Mouse (Mus musculus) CH12.LX (cell line): ENCODE measurements around the gene Pde4b. TPM values are rescaled to one million over a fixed set of nuclear protein-coding genes. Genes with fewer than 3 reads are reported as not detected.

Experiments used
- DNase-seq: peaks from one replicate; pipeline ENCODE4 v3.0.0-alpha.2; 2013; ENCODE audit errors: extremely low read depth
- H3K27ac ChIP-seq: 2 replicates; pipeline ENCODE4 v1.5.1; 2012; ENCODE audit warnings: low read depth, mild to moderate bottlenecking, control low read depth, moderate library complexity; ENCODE audit not compliant: insufficient read depth
- H3K27me3 ChIP-seq: replicated peaks from 2 replicates; pipeline ENCODE3; 2012; ENCODE audit warnings: inconsistent platforms
- H3K36me3 ChIP-seq, 2 experiments: replicated peaks in 1 of 2; 2 replicates each; pipeline versions ENCODE3 to v1.6.1; 2012; ENCODE audit warnings: inconsistent platforms in 1 of 2, low read length in 1 of 2, mild to moderate bottlenecking in 1 of 2, mixed read lengths in 1 of 2, moderate library complexity in 1 of 2; ENCODE audit not compliant: control insufficient read depth in 1 of 2, insufficient read depth in 1 of 2
- H3K4me1 ChIP-seq, 2 experiments: 2 replicates each; pipeline ENCODE4 v1.6.1; 2012; ENCODE audit warnings: inconsistent platforms in 1 of 2, moderate library complexity in 1 of 2; ENCODE audit not compliant: insufficient read depth in 2 of 2, control insufficient read depth in 1 of 2
- H3K4me2 ChIP-seq: 2 replicates; pipeline ENCODE4 v1.6.1; 2012; ENCODE audit warnings: low read depth, mild to moderate bottlenecking, control low read depth; ENCODE audit not compliant: poor library complexity, insufficient read depth, severe bottlenecking
- H3K4me3 ChIP-seq, 3 experiments: fragments of 150-350 bp in 1 of 3; sonication (generic) in 1 of 3; replicated peaks in 1 of 3; 2 replicates each; pipeline versions ENCODE3 to v1.5.1; 2011 to 2012; ENCODE audit warnings: low read depth in 2 of 3, low read length in 2 of 3, mild to moderate bottlenecking in 2 of 3, moderate library complexity in 2 of 3, control low read depth in 1 of 3, improper control_type of control experiment in 1 of 3, inconsistent platforms in 1 of 3, mixed read lengths in 1 of 3; ENCODE audit not compliant: poor library complexity in 1 of 3
- H3K79me2 ChIP-seq: replicated peaks from 2 replicates; pipeline ENCODE4 v1.6.1; 2012; ENCODE audit warnings: mild to moderate bottlenecking, moderate library complexity; ENCODE audit not compliant: control insufficient read depth, poor library complexity, insufficient read depth, severe bottlenecking; ENCODE audit errors: extremely low read depth
- H3K9ac ChIP-seq: 2 replicates; pipeline ENCODE4 v1.6.1; 2012; ENCODE audit warnings: low read depth, mild to moderate bottlenecking, control low read depth, moderate library complexity; ENCODE audit not compliant: insufficient read depth
- H3K9me3 ChIP-seq: replicated peaks from 2 replicates; pipeline ENCODE3; 2012; ENCODE audit warnings: low read length, inconsistent platforms, mixed read lengths
- BHLHE40 ChIP-seq: IDR thresholded peaks from 2 replicates; pipeline ENCODE4 v1.6.1; 2011; ENCODE audit warnings: mild to moderate bottlenecking, low read depth, low read length, improper control_type of control experiment
- CTCF ChIP-seq, 2 experiments: IDR thresholded peaks in 1 of 2; conservative IDR thresholded peaks in 1 of 2; 2 replicates each; pipeline ENCODE4 v1.5.1; 2011 to 2012; ENCODE audit warnings: low read depth in 2 of 2, low read length in 2 of 2, improper control_type of control experiment in 1 of 2, inconsistent platforms in 1 of 2, mild to moderate bottlenecking in 1 of 2, moderate library complexity in 1 of 2
- E2F4 ChIP-seq: IDR thresholded peaks from 2 replicates; pipeline ENCODE4 v1.6.1; 2011; ENCODE audit warnings: low read depth, low read length, improper control_type of control experiment; ENCODE audit not compliant: insufficient replicate concordance
- ELF1 ChIP-seq: IDR thresholded peaks from 2 replicates; pipeline ENCODE4 v1.6.1; 2014; ENCODE audit warnings: low read depth, mild to moderate bottlenecking, inconsistent platforms, low read length, improper control_type of control experiment
- HCFC1 ChIP-seq: IDR thresholded peaks from 2 replicates; pipeline ENCODE4 v1.6.1; 2012; ENCODE audit warnings: low read depth, mild to moderate bottlenecking, inconsistent platforms, low read length, improper control_type of control experiment
- JUND ChIP-seq: conservative IDR thresholded peaks from 2 replicates; pipeline ENCODE4 v1.6.1; 2011; ENCODE audit warnings: low read depth, low read length, improper control_type of control experiment
- MEF2A ChIP-seq: IDR thresholded peaks from 2 replicates; pipeline ENCODE4 v1.6.1; 2014; ENCODE audit warnings: low read depth, mild to moderate bottlenecking, inconsistent platforms, low read length, improper control_type of control experiment, borderline replicate concordance
- MYC ChIP-seq: IDR thresholded peaks from 2 replicates; pipeline ENCODE4 v1.6.1; 2011; ENCODE audit warnings: low read depth, mild to moderate bottlenecking, improper control_type of control experiment, low read length
- PAX5 ChIP-seq: IDR thresholded peaks from 2 replicates; pipeline ENCODE4 v1.6.1; 2012; ENCODE audit warnings: low read length, inconsistent platforms, mixed read lengths
- SIN3A ChIP-seq: IDR thresholded peaks from 2 replicates; pipeline ENCODE4 v1.6.1; 2012; ENCODE audit warnings: low read length, improper control_type of control experiment, inconsistent platforms
- SMC3 ChIP-seq: IDR thresholded peaks from 2 replicates; pipeline ENCODE4 v1.6.1; 2011; ENCODE audit warnings: low read depth, low read length, improper control_type of control experiment
- TBP ChIP-seq: conservative IDR thresholded peaks from 2 replicates; pipeline ENCODE4 v1.6.1; 2011; ENCODE audit warnings: low read depth, low read length, improper control_type of control experiment
- TCF12 ChIP-seq: IDR thresholded peaks from 2 replicates; pipeline ENCODE4 v1.6.1; 2014; ENCODE audit warnings: low read depth, mild to moderate bottlenecking, inconsistent platforms, low read length, improper control_type of control experiment
- USF2 ChIP-seq: conservative IDR thresholded peaks from 2 replicates; pipeline ENCODE4 v1.6.1; 2011; ENCODE audit warnings: low read depth, low read length, improper control_type of control experiment
- ZC3H11A ChIP-seq: IDR thresholded peaks from 2 replicates; pipeline ENCODE4 v1.6.1; 2012; ENCODE audit warnings: low read depth, mild to moderate bottlenecking, inconsistent platforms, low read length, improper control_type of control experiment
- ZNF384 ChIP-seq: IDR thresholded peaks from 2 replicates; pipeline ENCODE4 v1.6.1; 2012; ENCODE audit warnings: low read depth, low read length, improper control_type of control experiment, inconsistent platforms
- dilution Hi-C: fragments of 300-500 bp; cut with MboI; formaldehyde crosslinking; loops from 2 replicates; pipeline ENCODE4 v1.14.3; 2020; ENCODE audit warnings: low sequenced_read_pairs; ENCODE audit not compliant: extremely low pct_unique_long_range_greater_than_20kb, extremely low pct_ligation_motif_present
- in situ Hi-C: fragments of 300-500 bp; cut with MboI; formaldehyde crosslinking; loops from 3 replicates; pipeline ENCODE4 v1.14.3; 2019; ENCODE audit warnings: low sequenced_read_pairs, low pct_ligation_motif_present, low pct_unique_long_range_greater_than_20kb, mixed read lengths
- polyA plus RNA-seq: library from polyadenylated mRNA; unstranded; fragments of >175 nt; gene quantifications from 2 replicates; pipeline ENCODE4 v1.2.1, GENCODE M21; 2012; ENCODE audit warnings: low read depth; ENCODE audit not compliant: insufficient read length
- total RNA-seq, 2 experiments: library from RNA; depleted of rRNA; stranded (reverse); fragments of 300-350 nt in 1 of 2; fragments of >200 nt in 1 of 2; gene quantifications; 2 replicates each; pipeline ENCODE4 v1.2.3; 2012 to 2014

Pde4b gene
- total and polyA plus RNA-seq, 3 experiments = 9.6 to 24.2 (median 21.8) TPM

GRCm38 (mm10) chr4:102656494-102657036 is 569.2 kb downstream of the Pde4b start:
- in situ Hi-C loops = loop anchor here (10.0 kb wide), 1 partner anchor 432 kb away; no protein-coding TSS in a partner anchor
- H3K27ac ChIP-seq = no peak overlapping the region
- no peaks in the 10 kb centered on the region for H3K9me3 ChIP-seq
- dilution Hi-C loops = no loop called here
- no peaks in the 10 kb centered on the region for H3K27me3 ChIP-seq
- peak; percentile 64 for TF ChIP-seq MEF2A
- peak; percentile 35; the same call in 1 of the 2 replicates for TF ChIP-seq ELF1
- 0 out of 2 replicates have a peak, but pooled peaks have one; percentile 47 for TF ChIP-seq MYC
- TF ChIP-seq ZC3H11A = peak; percentile 100
- peak; percentile 34 for TF ChIP-seq ZNF384
- 0 out of 2 replicates have a peak, but pooled peaks have one; percentile 45 for TF ChIP-seq SIN3A
- TF ChIP-seq TBP = 0 out of 2 replicates have a peak, but pooled peaks have one; percentile 40
- TF ChIP-seq USF2 = no peak
- TF ChIP-seq CTCF (conservative IDR thresholded peaks at IDR 0.05 in 1 of 2, IDR thresholded peaks at IDR 0.05 in 1 of 2; ENCODE audit: low read depth in 2 of 2, low read length in 2 of 2) = peak; percentile 48 to 98
- peak; percentile 46; the same call in 1 of the 2 replicates for TF ChIP-seq JUND
- no peak for TF ChIP-seq E2F4
- TF ChIP-seq PAX5 = no peak
- 0 out of 2 replicates have a peak, but pooled peaks have one; percentile 17 for TF ChIP-seq HCFC1
- peak; percentile 100 for TF ChIP-seq SMC3
- 0 out of 2 replicates have a peak, but pooled peaks have one; percentile 12 for TF ChIP-seq TCF12
- 0 out of 2 replicates have a peak, but pooled peaks have one; percentile 15 for TF ChIP-seq BHLHE40
- peak overlapping the region; percentile 69 for H3K9ac ChIP-seq
- H3K36me3 ChIP-seq = no peaks in the 10 kb centered on the region
- no peak overlapping the region for H3K4me3 ChIP-seq
- no peaks in the 10 kb centered on the region for H3K79me2 ChIP-seq
- H3K4me2 ChIP-seq = peak overlapping the region; percentile 22; the same call in 1 of the 2 replicates
- DNase-seq = peak; percentile 79
- H3K4me1 ChIP-seq = peaks cover 5 to 16% of the 10 kb centered on the region in 2 experiments

Other genes starting within 250 kb of the Pde4b start
- not detected in 2 replicates for gene B020004J07Rik, start 243.5 kb upstream of the Pde4b start, total RNA-seq (2012; rRNA removed)
- not detected in 2 replicates for gene B020004J07Rik, start 243.5 kb upstream of the Pde4b start, total RNA-seq (2014; rRNA removed)
- not detected in 2 replicates for gene B020004J07Rik, start 243.5 kb upstream of the Pde4b start, polyA plus RNA-seq
- not detected in 2 replicates for gene C130073F10Rik, start 193.8 kb upstream of the Pde4b start, total RNA-seq (2012; rRNA removed)
- not detected in 2 replicates for gene C130073F10Rik, start 193.8 kb upstream of the Pde4b start, total RNA-seq (2014; rRNA removed)
- gene C130073F10Rik, start 193.8 kb upstream of the Pde4b start, polyA plus RNA-seq = not detected in 2 replicates
- not detected in 2 replicates for gene Gm12800, start 178.4 kb upstream of the Pde4b start, total RNA-seq (2012; rRNA removed)
- gene Gm12800, start 178.4 kb upstream of the Pde4b start, total RNA-seq (2014; rRNA removed) = not detected in 2 replicates
- gene Gm12800, start 178.4 kb upstream of the Pde4b start, polyA plus RNA-seq = not detected in 2 replicates
- gene Gm12794, start 147.1 kb upstream of the Pde4b start, total RNA-seq (2012; rRNA removed) = 0.08 TPM in 1 of 2 replicates, not detected in the other
- not detected in 2 replicates for gene Gm12794, start 147.1 kb upstream of the Pde4b start, total RNA-seq (2014; rRNA removed)
- not detected in 2 replicates for gene Gm12794, start 147.1 kb upstream of the Pde4b start, polyA plus RNA-seq
- gene Gm12790, start 106.5 kb upstream of the Pde4b start, total RNA-seq (2012; rRNA removed) = not detected in 2 replicates
- not detected in 2 replicates for gene Gm12790, start 106.5 kb upstream of the Pde4b start, total RNA-seq (2014; rRNA removed)
- gene Gm12790, start 106.5 kb upstream of the Pde4b start, polyA plus RNA-seq = not detected in 2 replicates
- not detected in 2 replicates for gene Gm12789, start 100.9 kb upstream of the Pde4b start, total RNA-seq (2012; rRNA removed)
- not detected in 2 replicates for gene Gm12789, start 100.9 kb upstream of the Pde4b start, total RNA-seq (2014; rRNA removed)
- not detected in 2 replicates for gene Gm12789, start 100.9 kb upstream of the Pde4b start, polyA plus RNA-seq